Mouse (Mus musculus) cerebellum, adult 2 months (tissue): ENCODE measurements at regions not wholly inside any gene's neighbourhood (a gene's known extent, or its start where the extent isn't known, plus 50 kb on each side); places are given as distances from the start of the nearest gene placed in this dataset.

Experiments
- CTCF ChIP-seq: fragments of 200-500 bp; IDR thresholded peaks from 2 replicates; pipeline ENCODE4 v1.5.1; 2011; ENCODE audit warnings: low read depth, mild to moderate bottlenecking, control low read depth, low read length, moderate library complexity, borderline replicate concordance; ENCODE audit not compliant: insufficient read depth
- POLR2A ChIP-seq: fragments of 200-500 bp; IDR thresholded peaks from 2 replicates; pipeline ENCODE4 v1.6.1; 2011; ENCODE audit warnings: low read length, control low read depth, borderline replicate concordance; ENCODE audit not compliant: insufficient read depth

GRCm38 (mm10) chr7:125349606-125350005 is 94.9 kb upstream of the Kdm8 start:
- TF ChIP-seq CTCF: no peak
- TF ChIP-seq POLR2A: no peak
